Mouse (Mus musculus) MEL (cell line): ENCODE data around the gene Sag. TPM values are rescaled to one million over a fixed set of nuclear protein-coding genes. Genes with fewer than 3 reads are reported as not detected.

ENCODE experiments used
- DNase-seq: peaks from one replicate; pipeline ENCODE4 v3.0.0; 2011; ENCODE audit warnings: low read depth, low spot score
- H3K27ac ChIP-seq: 2 replicates; pipeline ENCODE4 v1.5.1; 2012; ENCODE audit warnings: low read depth, mild to moderate bottlenecking, control low read depth, low read length, moderate library complexity; ENCODE audit not compliant: control insufficient read depth
- H3K27me3 ChIP-seq, 2 experiments: fragments of 150-350 bp in 1 of 2; sonication (generic) in 1 of 2; 2 replicates each; pipeline ENCODE4 v1.6.1; 2012; ENCODE audit warnings: low read length in 2 of 2, mild to moderate bottlenecking in 2 of 2, improper control_type of control experiment in 1 of 2, moderate library complexity in 1 of 2; ENCODE audit not compliant: insufficient read depth in 2 of 2, control insufficient read depth in 1 of 2
- H3K36me3 ChIP-seq, 2 experiments: 2 replicates each; pipeline ENCODE4 v1.6.1; 2012 to 2014; ENCODE audit warnings: low read length in 2 of 2, improper control_type of control experiment in 1 of 2, inconsistent platforms in 1 of 2, mild to moderate bottlenecking in 1 of 2; ENCODE audit not compliant: insufficient read depth in 2 of 2, control insufficient read depth in 1 of 2
- H3K4me1 ChIP-seq, 2 experiments: fragments of 150-350 bp in 1 of 2; sonication (generic) in 1 of 2; 2 replicates each; pipeline ENCODE4 v1.6.1; 2012; ENCODE audit warnings: low read length in 2 of 2, improper control_type of control experiment in 1 of 2, mild to moderate bottlenecking in 1 of 2; ENCODE audit not compliant: insufficient read depth in 2 of 2, control insufficient read depth in 1 of 2
- H3K4me3 ChIP-seq, 2 experiments: fragments of 150-350 bp in 1 of 2; sonication (generic) in 1 of 2; 2 replicates each; pipeline ENCODE4 v1.5.1; 2012; ENCODE audit warnings: low read depth in 2 of 2, low read length in 2 of 2, mild to moderate bottlenecking in 2 of 2, moderate library complexity in 2 of 2, control low read depth in 1 of 2, improper control_type of control experiment in 1 of 2; ENCODE audit not compliant: control insufficient read depth in 1 of 2, insufficient read depth in 1 of 2
- H3K79me2 ChIP-seq: 2 replicates; pipeline ENCODE4 v1.6.1; 2012; ENCODE audit warnings: mild to moderate bottlenecking, low read length, moderate library complexity; ENCODE audit not compliant: control insufficient read depth, poor library complexity, insufficient read depth
- H3K9ac ChIP-seq: 2 replicates; pipeline ENCODE4 v1.6.1; 2012; ENCODE audit warnings: low read depth, mild to moderate bottlenecking, control low read depth, low read length, moderate library complexity; ENCODE audit not compliant: control insufficient read depth, poor library complexity, severe bottlenecking
- H3K9me3 ChIP-seq: fragments of 150-350 bp; sonication (generic); replicated peaks from 2 replicates; pipeline ENCODE4 v1.6.1; 2012; ENCODE audit warnings: mild to moderate bottlenecking, low read length, improper control_type of control experiment, moderate library complexity; ENCODE audit not compliant: insufficient read depth
- CHD2 ChIP-seq: IDR thresholded peaks from 2 replicates; pipeline ENCODE4 v1.6.1; 2011; ENCODE audit warnings: low read length, improper control_type of control experiment
- E2F4 ChIP-seq: IDR thresholded peaks from 2 replicates; pipeline ENCODE4 v1.6.1; 2011; ENCODE audit warnings: low read depth, low read length, improper control_type of control experiment, borderline replicate concordance
- ELF1 ChIP-seq: IDR thresholded peaks from 2 replicates; pipeline ENCODE4 v1.6.1; 2014; ENCODE audit warnings: low read depth, mild to moderate bottlenecking, inconsistent platforms, low read length, improper control_type of control experiment, moderate library complexity
- EP300 ChIP-seq, 2 experiments: IDR thresholded peaks; 2 replicates each; pipeline ENCODE4 v1.6.1; 2011; ENCODE audit warnings: improper control_type of control experiment in 2 of 2, low read length in 2 of 2, low read depth in 1 of 2, mild to moderate bottlenecking in 1 of 2
- GABPA ChIP-seq: IDR thresholded peaks from 2 replicates; pipeline ENCODE4 v1.6.1; 2012; ENCODE audit warnings: low read depth, mild to moderate bottlenecking, inconsistent platforms, low read length, improper control_type of control experiment, moderate library complexity
- GATA1 ChIP-seq: IDR thresholded peaks from 2 replicates; pipeline ENCODE4 v1.6.1; 2011; ENCODE audit warnings: low read depth, low read length, improper control_type of control experiment
- JUND ChIP-seq: IDR thresholded peaks from 2 replicates; pipeline ENCODE4 v1.6.1; 2011; ENCODE audit warnings: low read depth, mild to moderate bottlenecking, improper control_type of control experiment, low read length
- KAT2A ChIP-seq: conservative IDR thresholded peaks from 2 replicates; pipeline ENCODE4 v1.6.1; 2012; ENCODE audit warnings: low read depth, low read length, improper control_type of control experiment, inconsistent platforms
- MAX ChIP-seq: IDR thresholded peaks from 2 replicates; pipeline ENCODE4 v1.6.1; 2011; ENCODE audit warnings: low read length, improper control_type of control experiment
- MEF2A ChIP-seq: IDR thresholded peaks from 2 replicates; pipeline ENCODE4 v1.6.1; 2014; ENCODE audit warnings: low read depth, mild to moderate bottlenecking, inconsistent platforms, low read length, improper control_type of control experiment; ENCODE audit not compliant: poor library complexity, insufficient replicate concordance, severe bottlenecking; ENCODE audit errors: extremely low read depth
- POLR2A ChIP-seq, 2 experiments: IDR thresholded peaks; 2 replicates each; pipeline ENCODE4 v1.6.1; 2011 to 2012; ENCODE audit warnings: low read length in 2 of 2, mild to moderate bottlenecking in 2 of 2, control low read depth in 1 of 2, improper control_type of control experiment in 1 of 2, low read depth in 1 of 2, moderate library complexity in 1 of 2; ENCODE audit not compliant: control insufficient read depth in 1 of 2, insufficient read depth in 1 of 2, poor library complexity in 1 of 2
- POLR2AphosphoS2 ChIP-seq: IDR thresholded peaks from 2 replicates; pipeline ENCODE4 v1.6.1; 2011; ENCODE audit warnings: low read length, improper control_type of control experiment
- POLR2AphosphoS5 ChIP-seq: IDR thresholded peaks from 2 replicates; pipeline ENCODE4 v1.6.1; 2012; ENCODE audit warnings: low read depth, borderline replicate concordance, mild to moderate bottlenecking, inconsistent platforms, low read length, moderate library complexity, mixed read lengths
- SIN3A ChIP-seq: IDR thresholded peaks from 2 replicates; pipeline ENCODE4 v1.6.1; 2012; ENCODE audit warnings: low read length, improper control_type of control experiment, inconsistent platforms
- SMC3 ChIP-seq: IDR thresholded peaks from 2 replicates; pipeline ENCODE4 v1.6.1; 2011; ENCODE audit warnings: low read depth, low read length, improper control_type of control experiment
- TCF12 ChIP-seq: IDR thresholded peaks from 2 replicates; pipeline ENCODE4 v1.6.1; 2014; ENCODE audit warnings: low read depth, mild to moderate bottlenecking, inconsistent platforms, low read length, improper control_type of control experiment, moderate library complexity
- UBTF ChIP-seq: IDR thresholded peaks from 2 replicates; pipeline ENCODE4 v1.6.1; 2012; ENCODE audit warnings: low read depth, mild to moderate bottlenecking, inconsistent platforms, low read length, improper control_type of control experiment, moderate library complexity, borderline replicate concordance; ENCODE audit not compliant: insufficient read depth
- USF2 ChIP-seq, 2 experiments: IDR thresholded peaks; 2 replicates each; pipeline ENCODE4 v1.6.1; 2011 to 2012; ENCODE audit warnings: improper control_type of control experiment in 2 of 2, low read length in 2 of 2, borderline replicate concordance in 1 of 2, inconsistent platforms in 1 of 2, low read depth in 1 of 2, mild to moderate bottlenecking in 1 of 2; ENCODE audit not compliant: insufficient read depth in 1 of 2
- ZC3H11A ChIP-seq: IDR thresholded peaks from 2 replicates; pipeline ENCODE4 v1.6.1; 2012; ENCODE audit warnings: low read depth, mild to moderate bottlenecking, inconsistent platforms, low read length, improper control_type of control experiment
- ZKSCAN1 ChIP-seq: IDR thresholded peaks from 2 replicates; pipeline ENCODE4 v1.6.1; 2012; ENCODE audit warnings: low read depth, mild to moderate bottlenecking, inconsistent platforms, low read length, improper control_type of control experiment, moderate library complexity
- ZMIZ1 ChIP-seq: IDR thresholded peaks from 2 replicates; pipeline ENCODE4 v1.6.1; 2012; ENCODE audit warnings: low read depth, mild to moderate bottlenecking, inconsistent platforms, low read length, improper control_type of control experiment, moderate library complexity
- polyA plus RNA-seq, 2 experiments: library from polyadenylated mRNA; stranded (reverse) in 1 of 2; unstranded in 1 of 2; fragments of >175 nt in 1 of 2; fragments of >200 nt in 1 of 2; gene quantifications; 2 replicates each; pipeline versions ENCODE4 v1.2.1 to v1.2.4; 2012; ENCODE audit warnings: low replicate concordance in 2 of 2, low read depth in 1 of 2; ENCODE audit not compliant: insufficient read length in 2 of 2, insufficient read depth in 1 of 2, missing spikeins in 1 of 2
- total RNA-seq: library from RNA; depleted of rRNA; stranded (reverse); fragments of 300-350 nt; gene quantifications from 2 replicates; pipeline ENCODE4 v1.2.3, GENCODE M21; 2012

Gene Sag
- total and polyA plus RNA-seq, 3 experiments: 2.5 to 4.1 TPM; not detected in 1

- H3K79me2 ChIP-seq: no peaks in the 10 kb centered on the region
- no peak for DNase-seq
- H3K9me3 ChIP-seq: no peaks in the 10 kb centered on the region
- no peaks in the 10 kb centered on the region for H3K4me1 ChIP-seq
- H3K9ac ChIP-seq: no peak overlapping the region
- no peak overlapping the region for H3K4me3 ChIP-seq
- TF ChIP-seq E2F4 (no peak), MEF2A (no peak), ZKSCAN1 (no peak), CHD2 (no peak), POLR2AphosphoS2 (no peak), SIN3A (no peak), TCF12 (no peak), UBTF (no peak), POLR2A (IDR thresholded peaks at IDR 0.05; ENCODE audit: control insufficient read depth in 1 of 2, insufficient read depth in 1 of 2, low read depth in 1 of 2, low read length in 2 of 2, poor library complexity in 1 of 2) (no peak), JUND (no peak), EP300 (IDR thresholded peaks at IDR 0.05; ENCODE audit: low read depth in 1 of 2, low read length in 2 of 2) (no peak), GATA1 (no peak), ELF1 (no peak), USF2 (IDR thresholded peaks at IDR 0.05; ENCODE audit: borderline replicate concordance in 1 of 2, insufficient read depth in 1 of 2, low read depth in 1 of 2, low read length in 2 of 2) (no peak), ZMIZ1 (no peak), KAT2A (no peak), POLR2AphosphoS5 (no peak), SMC3 (no peak), GABPA (no peak)
- peaks cover 0 to 3% of the 10 kb centered on the region in 2 experiments; a peak in 2 of 4 replicates for H3K27me3 ChIP-seq
- H3K27ac ChIP-seq: no peak overlapping the region
- H3K36me3 ChIP-seq: no peaks in the 10 kb centered on the region
These were observed 33.5 kb downstream of the Sag start for GRCm38 (mm10) chr1:87837018-87837417.

- no peak for DNase-seq
- Histone ChIP-seq H3K9ac (no peak overlapping the region), H3K9me3 (no peaks in the 10 kb centered on the region), H3K27ac (no peak overlapping the region), H3K27me3 (peaks cover 0 to 3% of the 10 kb centered on the region in 2 experiments; a peak in 1 of 4 replicates), H3K4me1 (no peaks in the 10 kb centered on the region), H3K79me2 (no peaks in the 10 kb centered on the region), H3K4me3 (no peak overlapping the region), H3K36me3 (no peaks in the 10 kb centered on the region)
- TF ChIP-seq USF2 (IDR thresholded peaks at IDR 0.05; ENCODE audit: borderline replicate concordance in 1 of 2, insufficient read depth in 1 of 2, low read depth in 1 of 2, low read length in 2 of 2): no peak
- TF ChIP-seq ZC3H11A: no peak
- TF ChIP-seq POLR2AphosphoS2: no peak
- TF ChIP-seq MAX: no peak
These were observed 37.1 kb downstream of the Sag start for GRCm38 (mm10) chr1:87840411-87841208.
